Comparison of ENCODE assay signal across 8 mouse cellular contexts in genomic region chr1:36556553-36557456, GRCm38 (mm10). TPM values are rescaled to one million over a fixed set of nuclear protein-coding genes. Genes with fewer than 3 reads are reported as not detected.
DNase-seq lines count a peak whose midpoint lies in the region; ATAC-seq and TF ChIP-seq lines count a peak whose summit lies in the region.

No protein-coding gene starts in this region.

- peak; percentile 42; the same call in 1 of the 2 replicates for TF ChIP-seq CTCF in bone marrow, adult 2 months (IDR thresholded peaks at IDR 0.05; ENCODE audit: control insufficient read depth, insufficient read depth, low read length)

- under 1% methylated on average over 52 of the region's 52 CpGs for WGBS in bone marrow, adult 2 months
- WGBS in heart, embryonic 14.5 days: 0% methylated on average over 50 of the region's 52 CpGs
- under 1% methylated on average over 52 of the region's 52 CpGs for WGBS in liver, embryonic 12.5 days (ENCODE audit: insufficient replicate concordance)
- under 1% methylated on average over 52 of the region's 52 CpGs for WGBS in stomach, embryonic 15.5 days

- H3K9ac ChIP-seq in heart, embryonic 14.5 days (ENCODE audit: low read length): peak overlapping the region; percentile 96
- peak overlapping the region; percentile 69 for H3K9ac ChIP-seq in liver, embryonic 12.5 days
- peak overlapping the region; percentile 91 for H3K9ac ChIP-seq in stomach, embryonic 15.5 days

- no peaks in the 10 kb centered on the region for H3K9me3 ChIP-seq in heart, embryonic 14.5 days (ENCODE audit: control insufficient read depth, low read length)
- H3K9me3 ChIP-seq in liver, embryonic 12.5 days (replicated peaks): no peaks in the 10 kb centered on the region
- no peaks in the 10 kb centered on the region for H3K9me3 ChIP-seq in stomach, embryonic 15.5 days

- peaks cover 37% of the 10 kb centered on the region for H3K36me3 ChIP-seq in heart, embryonic 14.5 days (ENCODE audit: control insufficient read depth, insufficient read depth, low read length)
- peaks cover 29% of the 10 kb centered on the region for H3K36me3 ChIP-seq in liver, embryonic 12.5 days
- H3K36me3 ChIP-seq in stomach, embryonic 15.5 days: peaks cover 34% of the 10 kb centered on the region

- DNase-seq in B cell, adult 2 months: peak; percentile 86
- DNase-seq in fibroblast of lung, adult 2 months (ENCODE audit: low read depth): peak; percentile 81
- DNase-seq in kidney, postnatal 10 days: peak; percentile 97
- peak; percentile 75 to 79 for DNase-seq in natural killer cell, adult 2 months (ENCODE audit: low spot score in 2 of 2)

- TF ChIP-seq POLR2A in bone marrow, adult 2 months (IDR thresholded peaks at IDR 0.05; ENCODE audit: borderline replicate concordance, control insufficient read depth, low read depth, low read length): peak; percentile 18; the same call in 1 of the 2 replicates

- ATAC-seq in heart, embryonic 14.5 days (ENCODE audit: insufficient number of reproducible peaks, insufficient read depth, low FRiP score, low read depth): peak; percentile 64
- ATAC-seq in liver, embryonic 12.5 days: peak; percentile 55
- peak; percentile 54 for ATAC-seq in stomach, embryonic 15.5 days (ENCODE audit: insufficient read depth, low FRiP score, low read depth)

- H3K27ac ChIP-seq in bone marrow, adult 2 months (ENCODE audit: control insufficient read depth, insufficient read depth, low read depth, low read length, poor library complexity): peak overlapping the region; percentile 26; the same call in 1 of the 2 replicates
- peak overlapping the region; percentile 95 for H3K27ac ChIP-seq in heart, embryonic 14.5 days (replicated peaks in 1 of 2; ENCODE audit: control insufficient read depth in 1 of 2, insufficient read depth in 1 of 2, low read depth in 2 of 2, low read length in 2 of 2)
- peak overlapping the region; percentile 76 for H3K27ac ChIP-seq in liver, embryonic 12.5 days
- H3K27ac ChIP-seq in stomach, embryonic 15.5 days: peak overlapping the region; percentile 99

- peak overlapping the region; percentile 79 for H3K4me2 ChIP-seq in heart, embryonic 14.5 days (ENCODE audit: low read length)
- peak overlapping the region; percentile 68 for H3K4me2 ChIP-seq in liver, embryonic 12.5 days
- H3K4me2 ChIP-seq in stomach, embryonic 15.5 days: peak overlapping the region; percentile 68

- peak overlapping the region; percentile 64 for H3K4me3 ChIP-seq in bone marrow, adult 2 months (replicated peaks; ENCODE audit: control insufficient read depth, low read depth, low read length)
- H3K4me3 ChIP-seq in heart, embryonic 14.5 days (ENCODE audit: control insufficient read depth in 1 of 2, insufficient read depth in 1 of 2, low read depth in 1 of 2, low read length in 2 of 2): peak overlapping the region; percentile 78 to 83
- H3K4me3 ChIP-seq in liver, embryonic 12.5 days: peak overlapping the region; percentile 61
- peak overlapping the region; percentile 93 for H3K4me3 ChIP-seq in stomach, embryonic 15.5 days (replicated peaks)

- no peaks in the 10 kb centered on the region for H3K27me3 ChIP-seq in heart, embryonic 14.5 days (ENCODE audit: control insufficient read depth, insufficient read depth, low read length)
- H3K27me3 ChIP-seq in liver, embryonic 12.5 days (replicated peaks): peaks cover 86% of the 10 kb centered on the region
- no peaks in the 10 kb centered on the region for H3K27me3 ChIP-seq in stomach, embryonic 15.5 days (replicated peaks)

- H3K4me1 ChIP-seq in bone marrow, adult 2 months (ENCODE audit: control insufficient read depth, insufficient read depth, low read length): no peaks in the 10 kb centered on the region
- H3K4me1 ChIP-seq in heart, embryonic 14.5 days (ENCODE audit: control insufficient read depth in 2 of 2, insufficient read depth in 2 of 2, low read length in 2 of 2): peaks cover 34 to 39% of the 10 kb centered on the region in 2 experiments
- H3K4me1 ChIP-seq in liver, embryonic 12.5 days: peaks cover 31% of the 10 kb centered on the region
- H3K4me1 ChIP-seq in stomach, embryonic 15.5 days: peaks cover 42% of the 10 kb centered on the region

RNA-seq across cellular contexts. Expression of gene Sema4c, which starts 1.3 kb away (rescaled TPM):
- polyA plus RNA-seq in bone marrow, adult 2 months (2011; ENCODE audit: insufficient read depth, insufficient read length, low replicate concordance, missing spikeins): 2.4 and 4.8 TPM in 2 replicates
- 1.3 and 1.6 TPM in 2 replicates for polyA plus RNA-seq in heart, embryonic 14.5 days (2014; fragmentation: Nextera tagmentation; extraction: Ambion mirVana)
- 3.9 TPM in 2 replicates for polyA plus RNA-seq in liver, embryonic 12.5 days (2016; fragmentation: Nextera tagmentation; extraction: Ambion mirVana)
- 13.6 and 15.0 TPM in 2 replicates for polyA plus RNA-seq in stomach, embryonic 15.5 days (2015; fragmentation: Nextera tagmentation; extraction: Ambion mirVana)

RNA-seq across cellular contexts. Expression of gene Ankrd39, which starts 9.6 kb away (rescaled TPM):
- polyA plus RNA-seq in bone marrow, adult 2 months (2011; ENCODE audit: insufficient read depth, insufficient read length, low replicate concordance, missing spikeins): 2.2 and 3.5 TPM in 2 replicates
- 27.2 and 29.0 TPM in 2 replicates for polyA plus RNA-seq in heart, embryonic 14.5 days (2014; fragmentation: Nextera tagmentation; extraction: Ambion mirVana)
- polyA plus RNA-seq in liver, embryonic 12.5 days (2016; fragmentation: Nextera tagmentation; extraction: Ambion mirVana): 9.0 and 10.5 TPM in 2 replicates
- polyA plus RNA-seq in stomach, embryonic 15.5 days (2015; fragmentation: Nextera tagmentation; extraction: Ambion mirVana): 24.9 and 27.2 TPM in 2 replicates

RNA-seq across cellular contexts. Expression of gene Gm42417, which starts 17.6 kb away (rescaled TPM):
- 5.7 TPM in 1 of 2 replicates, not detected in the other for polyA plus RNA-seq in bone marrow, adult 2 months (2011; ENCODE audit: insufficient read depth, insufficient read length, low replicate concordance, missing spikeins)
- not detected in 2 replicates for polyA plus RNA-seq in heart, embryonic 14.5 days (2014; fragmentation: Nextera tagmentation; extraction: Ambion mirVana)
- 0.15 and 0.29 TPM in 2 replicates for polyA plus RNA-seq in liver, embryonic 12.5 days (2016; fragmentation: Nextera tagmentation; extraction: Ambion mirVana)
- polyA plus RNA-seq in stomach, embryonic 15.5 days (2015; fragmentation: Nextera tagmentation; extraction: Ambion mirVana): not detected in 2 replicates

RNA-seq across cellular contexts. Expression of gene Ankrd23, which starts 20.1 kb away (rescaled TPM):
- polyA plus RNA-seq in bone marrow, adult 2 months (2011; ENCODE audit: insufficient read depth, insufficient read length, low replicate concordance, missing spikeins): 4.4 and 18.0 TPM in 2 replicates
- 18.9 and 19.4 TPM in 2 replicates for polyA plus RNA-seq in heart, embryonic 14.5 days (2014; fragmentation: Nextera tagmentation; extraction: Ambion mirVana)
- 4.0 and 6.9 TPM in 2 replicates for polyA plus RNA-seq in liver, embryonic 12.5 days (2016; fragmentation: Nextera tagmentation; extraction: Ambion mirVana)
- polyA plus RNA-seq in stomach, embryonic 15.5 days (2015; fragmentation: Nextera tagmentation; extraction: Ambion mirVana): 19.5 and 20.5 TPM in 2 replicates

RNA-seq across cellular contexts. Expression of gene Cnnm3, which starts 45.1 kb away (rescaled TPM):
- 3.9 and 10.9 TPM in 2 replicates for polyA plus RNA-seq in bone marrow, adult 2 months (2011; ENCODE audit: insufficient read depth, insufficient read length, low replicate concordance, missing spikeins)
- polyA plus RNA-seq in heart, embryonic 14.5 days (2014; fragmentation: Nextera tagmentation; extraction: Ambion mirVana): 3.7 and 3.9 TPM in 2 replicates
- 1.3 and 1.5 TPM in 2 replicates for polyA plus RNA-seq in liver, embryonic 12.5 days (2016; fragmentation: Nextera tagmentation; extraction: Ambion mirVana)
- polyA plus RNA-seq in stomach, embryonic 15.5 days (2015; fragmentation: Nextera tagmentation; extraction: Ambion mirVana): 3.6 and 4.3 TPM in 2 replicates

Comparison
In these comparisons a context has a peak if more than half of its experiments do, and no peak if none do; other contexts are left out.
1. Peak in every context shown above with its lines: DNase-seq, ATAC-seq, H3K4me3 ChIP-seq and H3K27ac ChIP-seq.
2. H3K27ac ChIP-seq: peak in every context shown above with its lines; median percentile 99 in stomach, embryonic 15.5 days; 95 in heart, embryonic 14.5 days; 76 in liver, embryonic 12.5 days; 26 in bone marrow, adult 2 months.